Mouse (Mus musculus) liver, embryonic 13.5 days (tissue): Measurements from ENCODE around the gene Lamb1. TPM values are rescaled to one million over a fixed set of nuclear protein-coding genes. Genes with fewer than 3 reads are reported as not detected.

Experiments used
- ATAC-seq: fragments of 200-750 bp; cut with Nextera tagmentation; 2 replicates; pipeline ENCODE4 v1.8.0; 2017; ENCODE audit warnings: low read depth, mild to moderate bottlenecking, moderate number of reproducible peaks, moderate library complexity
- DNase-seq: peaks from one replicate; pipeline ENCODE4 v3.0.0; 2022
- H3K27ac ChIP-seq: fragments of 300-500 bp; sonication (generic); 2 replicates; pipeline ENCODE4 v1.5.1; 2015; ENCODE audit warnings: moderate library complexity, mild to moderate bottlenecking, inconsistent platforms
- H3K27me3 ChIP-seq: fragments of 300-500 bp; sonication (generic); 2 replicates; pipeline ENCODE4 v1.6.1; 2015; ENCODE audit warnings: mild to moderate bottlenecking, inconsistent platforms
- H3K36me3 ChIP-seq: fragments of 300-500 bp; sonication (generic); 2 replicates; pipeline ENCODE4 v1.6.1; 2015; ENCODE audit warnings: mild to moderate bottlenecking, inconsistent platforms
- H3K4me1 ChIP-seq: fragments of 300-500 bp; sonication (generic); replicated peaks from 2 replicates; pipeline ENCODE4 v1.6.1; 2015; ENCODE audit warnings: inconsistent platforms
- H3K4me2 ChIP-seq: fragments of 300-500 bp; sonication (generic); 2 replicates; pipeline ENCODE4 v1.6.1; 2015; ENCODE audit warnings: inconsistent platforms, mild to moderate bottlenecking, moderate library complexity
- H3K4me3 ChIP-seq: fragments of 300-500 bp; sonication (generic); replicated peaks from 2 replicates; pipeline ENCODE4 v1.5.1; 2015; ENCODE audit warnings: mild to moderate bottlenecking, inconsistent platforms
- H3K9ac ChIP-seq: fragments of 300-500 bp; sonication (generic); 2 replicates; pipeline ENCODE4 v1.6.1; 2015; ENCODE audit warnings: mild to moderate bottlenecking, inconsistent platforms
- H3K9me3 ChIP-seq: fragments of 300-500 bp; sonication (generic); replicated peaks from 2 replicates; pipeline ENCODE4 v1.6.1; 2016; ENCODE audit warnings: inconsistent platforms
- WGBS: fragments of 180-500 bp; shearing (Covaris S2); methylation state at CpG from one replicate; pipeline ENCODE4 v1.1.7; 2015; ENCODE audit not compliant: insufficient replicate concordance; 5-methylcytosine and 5-hydroxymethylcytosine counted together
- polyA plus RNA-seq: library from polyadenylated mRNA; unstranded; fragments of >200 nt; fragmentation: Nextera tagmentation; extraction: Ambion mirVana; gene quantifications from 2 replicates; pipeline ENCODE4 v1.2.1, GENCODE M21; 2015

Gene Lamb1
- polyA plus RNA-seq, 1 experiment from 2014 or later = 3.7 TPM

- Histone ChIP-seq H3K27me3 (peaks cover 7% of the 10 kb centered on the region), H3K27ac (no peak overlapping the region), H3K4me3 (no peak overlapping the region), H3K36me3 (no peaks in the 10 kb centered on the region), H3K9ac (no peak overlapping the region), H3K4me1 (peaks cover 6% of the 10 kb centered on the region; the same call in 1 of the 2 replicates), H3K4me2 (no peak overlapping the region), H3K9me3 (no peaks in the 10 kb centered on the region)
- 59% methylated on average over 8 of the region's 8 CpGs for WGBS
- ATAC-seq (no peak), DNase-seq (no peak)
These were observed 7.1 kb downstream of the Lamb1 start for GRCm38 (mm10) chr12:31272012-31272735.

- Histone ChIP-seq H3K9ac (no peak overlapping the region), H3K4me3 (no peak overlapping the region), H3K9me3 (no peaks in the 10 kb centered on the region), H3K27ac (no peak overlapping the region), H3K4me1 (peaks cover 6% of the 10 kb centered on the region; the same call in 1 of the 2 replicates), H3K4me2 (no peak overlapping the region), H3K27me3 (0 out of 2 replicates have a peak, but pooled peaks cover under 1% of the 10 kb centered on the region), H3K36me3 (no peaks in the 10 kb centered on the region)
- ATAC-seq = no peak
- 58% methylated on average over 2 of the region's 2 CpGs for WGBS
- no peak for DNase-seq
These were observed 7.8 kb downstream of the Lamb1 start for GRCm38 (mm10) chr12:31272846-31273245.

- Histone ChIP-seq H3K9ac (no peak overlapping the region), H3K9me3 (no peaks in the 10 kb centered on the region), H3K36me3 (no peaks in the 10 kb centered on the region), H3K4me1 (peaks cover 6% of the 10 kb centered on the region; the same call in 1 of the 2 replicates), H3K4me2 (no peak overlapping the region), H3K27ac (no peak overlapping the region), H3K27me3 (no peaks in the 10 kb centered on the region), H3K4me3 (no peak overlapping the region)
- 75% methylated on average over 7 of the region's 7 CpGs for WGBS
- no peak for DNase-seq
- ATAC-seq = no peak
These were observed 8.6 kb downstream of the Lamb1 start for GRCm38 (mm10) chr12:31273646-31274045.

GRCm38 (mm10) chr12:31275411-31275810, 10.4 kb downstream of the Lamb1 start:
- no peak overlapping the region for H3K4me3 ChIP-seq
- H3K27me3 ChIP-seq = no peaks in the 10 kb centered on the region
- peaks cover 6% of the 10 kb centered on the region; the same call in 1 of the 2 replicates for H3K4me1 ChIP-seq
- H3K9ac ChIP-seq = no peak overlapping the region
- no peaks in the 10 kb centered on the region for H3K9me3 ChIP-seq
- WGBS = 70% methylated on average over 10 of the region's 10 CpGs
- DNase-seq (no peak), ATAC-seq (no peak)
- H3K27ac ChIP-seq = no peak overlapping the region
- H3K36me3 ChIP-seq = no peaks in the 10 kb centered on the region
- H3K4me2 ChIP-seq = no peak overlapping the region

GRCm38 (mm10) chr12:31278270-31278669, 13.2 kb downstream of the Lamb1 start:
- no peak overlapping the region for H3K27ac ChIP-seq
- no peaks in the 10 kb centered on the region for H3K27me3 ChIP-seq
- H3K4me2 ChIP-seq = no peak overlapping the region
- no peaks in the 10 kb centered on the region for H3K36me3 ChIP-seq
- H3K9me3 ChIP-seq = no peaks in the 10 kb centered on the region
- H3K4me3 ChIP-seq = no peak overlapping the region
- no peak overlapping the region for H3K9ac ChIP-seq
- DNase-seq (no peak), ATAC-seq (no peak)
- H3K4me1 ChIP-seq = no peaks in the 10 kb centered on the region
- WGBS = 75% methylated on average over 11 of the region's 11 CpGs

- H3K27me3 ChIP-seq = no peaks in the 10 kb centered on the region
- H3K36me3 ChIP-seq = no peaks in the 10 kb centered on the region
- WGBS = 62% methylated on average over 7 of the region's 7 CpGs
- no peak overlapping the region for H3K27ac ChIP-seq
- ATAC-seq = no peak
- no peaks in the 10 kb centered on the region for H3K9me3 ChIP-seq
- H3K4me2 ChIP-seq = no peak overlapping the region
- H3K9ac ChIP-seq = no peak overlapping the region
- no peak overlapping the region for H3K4me3 ChIP-seq
- H3K4me1 ChIP-seq = no peaks in the 10 kb centered on the region
- DNase-seq = no peak
These were observed 15.3 kb downstream of the Lamb1 start for GRCm38 (mm10) chr12:31280318-31280717.

- Histone ChIP-seq H3K9me3 (no peaks in the 10 kb centered on the region), H3K4me3 (no peak overlapping the region), H3K27me3 (no peaks in the 10 kb centered on the region), H3K9ac (no peak overlapping the region), H3K36me3 (no peaks in the 10 kb centered on the region), H3K27ac (no peak overlapping the region), H3K4me2 (no peak overlapping the region), H3K4me1 (no peaks in the 10 kb centered on the region)
- ATAC-seq (no peak), DNase-seq (no peak)
- WGBS = 57% methylated on average over 9 of the region's 9 CpGs
These were observed 16.1 kb downstream of the Lamb1 start for GRCm38 (mm10) chr12:31281100-31281591.

- Histone ChIP-seq H3K4me2 (no peak overlapping the region), H3K27ac (no peak overlapping the region), H3K4me3 (no peak overlapping the region), H3K4me1 (no peaks in the 10 kb centered on the region), H3K36me3 (no peaks in the 10 kb centered on the region), H3K9me3 (no peaks in the 10 kb centered on the region), H3K9ac (no peak overlapping the region), H3K27me3 (no peaks in the 10 kb centered on the region)
- ATAC-seq (no peak), DNase-seq (no peak)
- 52% methylated on average over 5 of the region's 5 CpGs for WGBS
These were observed 17.2 kb downstream of the Lamb1 start for GRCm38 (mm10) chr12:31282241-31282640.

GRCm38 (mm10) chr12:31283131-31283530, 18.1 kb downstream of the Lamb1 start:
- Histone ChIP-seq H3K9me3 (no peaks in the 10 kb centered on the region), H3K9ac (no peak overlapping the region), H3K4me3 (no peak overlapping the region), H3K36me3 (no peaks in the 10 kb centered on the region), H3K27me3 (no peaks in the 10 kb centered on the region), H3K4me1 (no peaks in the 10 kb centered on the region), H3K4me2 (no peak overlapping the region), H3K27ac (no peak overlapping the region)
- 65% methylated on average over 4 of the region's 4 CpGs for WGBS
- no peak for ATAC-seq
- no peak for DNase-seq

- H3K4me3 ChIP-seq = no peak overlapping the region
- no peak overlapping the region for H3K9ac ChIP-seq
- WGBS = 63% methylated on average over 4 of the region's 4 CpGs
- ATAC-seq (no peak), DNase-seq (no peak)
- no peaks in the 10 kb centered on the region for H3K36me3 ChIP-seq
- H3K27ac ChIP-seq = no peak overlapping the region
- H3K27me3 ChIP-seq = no peaks in the 10 kb centered on the region
- no peaks in the 10 kb centered on the region for H3K4me1 ChIP-seq
- no peak overlapping the region for H3K4me2 ChIP-seq
- no peaks in the 10 kb centered on the region for H3K9me3 ChIP-seq
These were observed 18.6 kb downstream of the Lamb1 start for GRCm38 (mm10) chr12:31283617-31284136.

GRCm38 (mm10) chr12:31289046-31289445, 24.0 kb downstream of the Lamb1 start:
- H3K36me3 ChIP-seq = no peaks in the 10 kb centered on the region
- 0 out of 2 replicates have a peak, but pooled peaks cover 3% of the 10 kb centered on the region for H3K4me1 ChIP-seq
- H3K4me2 ChIP-seq = no peak overlapping the region
- H3K9ac ChIP-seq = no peak overlapping the region
- no peak overlapping the region for H3K27ac ChIP-seq
- WGBS = 75% methylated on average over 10 of the region's 10 CpGs
- H3K9me3 ChIP-seq = no peaks in the 10 kb centered on the region
- ATAC-seq = no peak
- H3K4me3 ChIP-seq = no peak overlapping the region
- H3K27me3 ChIP-seq = no peaks in the 10 kb centered on the region
- DNase-seq = no peak

GRCm38 (mm10) chr12:31290951-31291350, 25.9 kb downstream of the Lamb1 start:
- 60% methylated on average over 3 of the region's 3 CpGs for WGBS
- H3K4me2 ChIP-seq = no peak overlapping the region

More at GRCm38 (mm10) chr12:31290951-31291350, 25.9 kb downstream of the Lamb1 start:
- Histone ChIP-seq H3K9me3 (no peaks in the 10 kb centered on the region), H3K4me1 (peaks cover 6% of the 10 kb centered on the region; the same call in 1 of the 2 replicates), H3K36me3 (no peaks in the 10 kb centered on the region), H3K4me3 (no peak overlapping the region), H3K27ac (no peak overlapping the region), H3K9ac (no peak overlapping the region), H3K27me3 (no peaks in the 10 kb centered on the region)
- DNase-seq (no peak), ATAC-seq (no peak)
